In the genomic region with DNA sequence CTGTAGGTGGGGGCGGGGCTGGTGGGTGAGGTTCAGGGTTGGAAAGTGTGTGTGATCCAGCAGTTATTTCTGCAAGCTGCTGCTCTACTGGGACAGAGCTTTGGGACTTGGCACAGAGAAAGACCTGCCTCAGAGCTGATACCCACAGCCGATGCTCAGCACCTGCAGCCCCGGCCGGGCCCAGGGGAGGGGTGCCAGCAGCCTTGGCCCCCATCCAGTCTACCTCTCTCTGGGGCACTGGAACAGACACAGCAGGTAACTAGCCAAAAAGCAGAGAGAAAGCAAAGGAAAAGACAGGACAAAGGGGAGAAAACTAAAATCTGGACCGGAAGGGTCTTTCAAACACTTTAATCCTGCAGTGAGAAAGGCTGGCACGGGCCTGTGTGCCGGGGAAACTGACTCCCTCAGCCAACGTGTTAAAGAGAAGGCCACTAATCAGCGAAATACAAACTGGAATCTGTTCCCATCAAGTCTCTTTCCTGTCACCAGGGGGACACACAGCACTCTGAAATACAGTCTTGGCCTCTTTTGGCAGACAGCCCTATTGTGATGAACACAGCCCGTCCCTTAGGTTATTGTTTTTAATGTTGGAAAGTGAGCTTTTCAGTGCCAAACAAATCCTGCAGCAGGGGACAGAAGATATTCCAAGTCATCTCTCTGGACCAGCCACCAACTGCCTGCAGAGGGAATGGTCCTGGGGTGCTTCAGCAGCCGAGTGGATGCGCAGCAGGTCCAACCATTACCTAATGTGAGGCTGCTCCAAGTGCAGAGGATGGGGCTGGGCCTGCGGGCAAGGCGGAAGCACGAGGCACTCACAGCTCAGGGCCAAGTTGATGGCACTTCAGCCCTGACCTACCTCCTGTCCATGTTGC, we compare ENCODE assay signal across 8 mouse cellular contexts. TPM values are rescaled to one million over a fixed set of nuclear protein-coding genes. Genes with fewer than 3 reads are reported as not detected.
DNase-seq lines count a peak whose midpoint lies in the region; ATAC-seq lines count a peak whose summit lies in the region.

No protein-coding gene starts in this region.

- H3K27ac ChIP-seq in limb, embryonic 13.5 days: peak overlapping the region; percentile 39; the same call in 1 of the 2 replicates
- H3K27ac ChIP-seq in limb, embryonic 10.5 days: no peak overlapping the region
- peak overlapping the region; percentile 50 for H3K27ac ChIP-seq in midbrain, embryonic 16.5 days (ENCODE audit: low read length)

- WGBS in limb, embryonic 13.5 days: 90% methylated on average over 15 of the region's 15 CpGs
- WGBS in limb, embryonic 10.5 days: 93% methylated on average over 15 of the region's 15 CpGs
- WGBS in midbrain, embryonic 16.5 days: 68% methylated on average over 15 of the region's 15 CpGs

- no peak overlapping the region for H3K4me2 ChIP-seq in limb, embryonic 13.5 days (replicated peaks)
- no peak overlapping the region for H3K4me2 ChIP-seq in midbrain, embryonic 16.5 days (ENCODE audit: low read length)

- H3K36me3 ChIP-seq in limb, embryonic 13.5 days: peaks cover 74% of the 10 kb centered on the region
- peaks cover 90% of the 10 kb centered on the region for H3K36me3 ChIP-seq in limb, embryonic 10.5 days
- H3K36me3 ChIP-seq in midbrain, embryonic 16.5 days (ENCODE audit: control insufficient read depth, insufficient read depth, low read length): peaks cover 2% of the 10 kb centered on the region; the same call in 1 of the 2 replicates

- H3K9ac ChIP-seq in limb, embryonic 13.5 days: 0 out of 2 replicates have a peak overlapping the region, but pooled peaks have one; percentile 19
- no peak overlapping the region for H3K9ac ChIP-seq in midbrain, embryonic 16.5 days (ENCODE audit: low read depth, low read length)

- H3K4me1 ChIP-seq in limb, embryonic 13.5 days: peaks cover 15% of the 10 kb centered on the region
- peaks cover 9% of the 10 kb centered on the region for H3K4me1 ChIP-seq in limb, embryonic 10.5 days
- peaks cover 40% of the 10 kb centered on the region for H3K4me1 ChIP-seq in midbrain, embryonic 16.5 days (ENCODE audit: control insufficient read depth, insufficient read depth, low read length)

- no peak overlapping the region for H3K4me3 ChIP-seq in limb, embryonic 13.5 days
- H3K4me3 ChIP-seq in limb, embryonic 10.5 days: no peak overlapping the region
- no peak overlapping the region for H3K4me3 ChIP-seq in midbrain, embryonic 16.5 days (ENCODE audit: low read depth, low read length)

- no peak for ATAC-seq in limb, embryonic 13.5 days (ENCODE audit: low FRiP score, low read depth)
- ATAC-seq in midbrain, embryonic 16.5 days: no peak

- H3K27me3 ChIP-seq in limb, embryonic 13.5 days: no peaks in the 10 kb centered on the region
- no peaks in the 10 kb centered on the region for H3K27me3 ChIP-seq in limb, embryonic 10.5 days (ENCODE audit: low read depth, poor library complexity, severe bottlenecking)
- no peaks in the 10 kb centered on the region for H3K27me3 ChIP-seq in midbrain, embryonic 16.5 days (ENCODE audit: control insufficient read depth, insufficient read depth, low read depth, low read length)

- no peaks in the 10 kb centered on the region for H3K9me3 ChIP-seq in limb, embryonic 13.5 days
- H3K9me3 ChIP-seq in limb, embryonic 10.5 days (replicated peaks): no peaks in the 10 kb centered on the region
- no peaks in the 10 kb centered on the region for H3K9me3 ChIP-seq in midbrain, embryonic 16.5 days (replicated peaks; ENCODE audit: control insufficient read depth, low read length, poor library complexity, severe bottlenecking)

- peak; percentile 43 for DNase-seq in gastrocnemius, adult 18-20 months (ENCODE audit: low spot score)
- no peak for DNase-seq in gastrocnemius, adult 8-10 months (ENCODE audit: low spot score in 2 of 2)
- no peak for DNase-seq in limb, embryonic 10.5 days (ENCODE audit: low spot score)
- peak; percentile 61 to 62 for DNase-seq in cerebellum, postnatal 36 days
- DNase-seq in thymus, postnatal 36 days: no peak
- DNase-seq in adrenal gland, adult 8-10 months: no peak

RNA-seq across cellular contexts. Expression of gene Tesc, which starts 49.4 kb away (rescaled TPM):
- under 1 TPM; 0.37 to 0.81 TPM for total RNA-seq in gastrocnemius, adult 18-20 months (2021)
- total RNA-seq in gastrocnemius, adult 8-10 months (2022): 1 to 10 TPM in 1 of 4 experiments, under 1 TPM in 2, not detected in 1; 0.41 to 1.3 (median 0.75) TPM
- 2.0 and 2.2 TPM in 2 replicates for polyA plus RNA-seq in limb, embryonic 13.5 days (2015; fragmentation: Nextera tagmentation; extraction: Ambion mirVana)
- 0.14 and 0.48 TPM in 2 replicates for polyA plus RNA-seq in limb, embryonic 10.5 days (2016; fragmentation: Nextera tagmentation; extraction: Ambion mirVana)
- 6.8 and 23.7 TPM in 2 replicates for polyA plus RNA-seq in midbrain, embryonic 16.5 days (2015; fragmentation: Nextera tagmentation; extraction: Ambion mirVana)
- 100 to 1,000 TPM; 229 to 287 (median 252) TPM for total RNA-seq in adrenal gland, adult 8-10 months (2022)

Comparison
In these comparisons a context has a peak if more than half of its experiments do, and no peak if none do; other contexts are left out.
1. DNase-seq: peak in gastrocnemius, adult 18-20 months (single experiment) and cerebellum, postnatal 36 days (2 of 2); none in gastrocnemius, adult 8-10 months (0 of 2), limb, embryonic 10.5 days (single experiment), thymus, postnatal 36 days (0 of 2) and adrenal gland, adult 8-10 months (single experiment).
2. RNA of gene Tesc, which starts 49.4 kb away (total RNA-seq): 229 to 287 TPM in adrenal gland, adult 8-10 months; 0.37 to 0.81 TPM in gastrocnemius, adult 18-20 months and 0.41 to 1.3 TPM in gastrocnemius, adult 8-10 months; every median in the first group is over 10 times any median in the second.